Mouse (Mus musculus): ENCODE results near the gene 4930404H24Rik. TPM values are rescaled to one million over a fixed set of nuclear protein-coding genes. Genes with fewer than 3 reads are reported as not detected.
"Not testable (repeated sequence)": the region's sequence is repeated elsewhere in the genome, so short reads cannot be mapped to it uniquely, and the experiment has no call there.

The 4930404H24Rik gene
- total RNA-seq, 2 experiments from 2014 or later: not detected

DNA sequence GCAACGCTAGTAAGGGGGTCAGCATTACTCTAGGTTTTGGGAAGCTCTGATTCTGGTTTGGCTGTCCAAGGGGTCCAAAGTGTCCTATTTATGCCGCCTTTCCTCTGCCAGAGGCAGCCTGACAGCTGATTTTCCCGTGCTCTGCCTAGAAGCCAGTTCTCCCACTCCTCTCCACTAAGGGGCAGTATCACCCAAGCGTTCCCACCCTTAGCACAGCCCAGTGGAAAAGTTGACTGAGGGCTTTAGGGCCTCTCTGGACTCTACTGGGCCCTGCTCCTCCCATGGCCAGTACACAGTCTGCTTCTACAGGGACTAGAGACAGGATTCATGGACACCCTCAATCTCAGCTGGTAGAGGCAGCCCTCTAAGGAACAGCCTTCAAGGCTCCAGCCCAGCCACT is 14.0 kb upstream of the 4930404H24Rik start:
- DNase-seq: peak; percentile 81

GRCm38 (mm10) chr2:153479486-153479885 is 13.1 kb upstream of the 4930404H24Rik start:
- no peak for DNase-seq

- no peak for DNase-seq
Observed at GRCm38 (mm10) chr2:153481108-153481860, 11.3 kb upstream of the 4930404H24Rik start.

DNA sequence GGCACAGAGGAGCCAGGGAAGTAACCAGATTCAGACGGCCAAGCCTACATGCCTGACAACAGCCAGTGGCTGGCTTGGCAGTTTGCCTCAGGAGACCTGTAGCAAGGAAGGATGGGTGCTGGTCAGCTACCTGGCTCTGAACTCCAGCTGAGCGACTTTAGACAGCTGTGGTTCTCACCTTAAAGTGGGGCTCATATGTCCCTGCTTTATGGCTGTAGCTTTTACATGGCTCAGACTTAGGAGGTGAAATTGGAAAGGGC is 10.8 kb upstream of the 4930404H24Rik start:
- DNase-seq: no peak

GRCm38 (mm10) chr2:153483118-153483983 is 9.2 kb upstream of the 4930404H24Rik start:
- DNase-seq: peak; percentile 85

GRCm38 (mm10) chr2:153484071-153484470 is 8.5 kb upstream of the 4930404H24Rik start:
- no peak for DNase-seq

DNA sequence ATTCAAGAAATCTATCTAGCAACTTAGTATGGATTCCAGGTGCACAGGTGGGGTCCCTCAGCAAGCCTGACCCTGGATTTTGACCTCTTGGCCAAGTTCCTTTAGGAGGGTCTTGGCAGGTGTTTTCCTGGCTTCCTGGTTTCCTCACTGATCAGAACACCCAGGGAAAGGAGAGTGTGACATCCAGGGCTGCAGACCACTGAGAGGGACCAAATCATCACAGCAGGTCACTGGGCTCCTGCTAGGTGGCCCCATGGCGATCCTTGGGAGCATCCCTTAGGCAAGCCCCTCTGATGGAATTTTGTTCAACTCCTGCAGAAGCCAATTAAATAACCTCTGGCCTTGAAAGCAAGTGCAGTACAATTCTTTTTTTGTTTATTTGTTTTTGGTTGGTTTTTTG is 2.5 kb upstream of the 4930404H24Rik start:
- no peak for DNase-seq

- peak; percentile 49 for DNase-seq
Observed at GRCm38 (mm10) chr2:153490940-153491339, 1.6 kb upstream of the 4930404H24Rik start.

DNA sequence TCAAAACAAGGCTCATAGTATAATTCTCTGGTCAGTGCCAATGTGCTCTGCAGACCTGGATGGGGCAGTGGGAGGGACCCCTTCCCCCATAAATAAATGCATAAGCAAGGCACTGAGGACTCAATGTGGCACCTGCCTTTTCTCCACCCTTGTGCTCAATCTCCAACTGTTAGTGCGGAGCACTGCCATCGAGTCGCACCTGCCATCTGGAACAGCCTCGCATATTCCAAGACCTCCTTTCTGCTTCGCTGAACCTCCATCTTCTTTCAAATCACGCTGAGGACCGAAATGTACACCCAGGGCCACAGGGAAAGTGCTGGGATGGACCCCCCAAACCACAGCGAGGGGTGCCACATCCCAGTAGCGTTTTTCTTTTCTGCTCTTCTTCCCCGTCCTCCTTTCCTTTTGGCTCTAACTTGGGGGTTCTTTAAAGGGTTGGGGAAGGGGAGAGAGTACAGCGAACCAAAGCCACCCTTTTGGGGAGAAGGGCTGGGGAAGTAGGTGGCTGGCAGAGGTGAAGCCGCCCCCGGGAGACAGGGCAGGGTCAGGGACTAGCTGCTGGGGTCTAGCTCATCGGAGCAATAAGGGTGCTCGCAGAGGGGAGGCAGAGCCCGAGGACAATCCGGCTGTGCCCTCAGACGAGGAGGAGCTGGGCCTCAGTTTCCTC is 945 bp upstream of the 4930404H24Rik start:
- no peak for DNase-seq

DNA sequence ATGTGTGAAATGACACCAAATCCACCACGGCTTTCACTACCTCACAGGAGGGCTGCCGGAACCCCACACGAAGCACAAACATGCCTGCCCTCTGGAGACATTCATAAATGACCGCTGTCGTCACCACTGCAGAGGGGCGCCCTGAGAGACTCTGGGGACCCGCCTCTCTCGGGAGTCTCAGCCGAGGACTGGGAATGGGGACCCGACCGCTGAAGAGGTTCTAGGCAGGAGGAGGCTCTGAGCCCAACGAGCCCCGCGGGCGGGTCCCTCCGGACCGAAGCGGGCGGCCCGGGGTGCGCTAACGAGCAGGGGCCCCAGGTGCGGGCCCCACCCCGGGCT is 442 bp upstream of the 4930404H24Rik start:
- no peak for DNase-seq

GRCm38 (mm10) chr2:153493393-153493731 is 772 bp downstream of the 4930404H24Rik start:
- no peak for DNase-seq

- no peak for DNase-seq
Observed at GRCm38 (mm10) chr2:153493781-153494292, 1.2 kb downstream of the 4930404H24Rik start.

DNA sequence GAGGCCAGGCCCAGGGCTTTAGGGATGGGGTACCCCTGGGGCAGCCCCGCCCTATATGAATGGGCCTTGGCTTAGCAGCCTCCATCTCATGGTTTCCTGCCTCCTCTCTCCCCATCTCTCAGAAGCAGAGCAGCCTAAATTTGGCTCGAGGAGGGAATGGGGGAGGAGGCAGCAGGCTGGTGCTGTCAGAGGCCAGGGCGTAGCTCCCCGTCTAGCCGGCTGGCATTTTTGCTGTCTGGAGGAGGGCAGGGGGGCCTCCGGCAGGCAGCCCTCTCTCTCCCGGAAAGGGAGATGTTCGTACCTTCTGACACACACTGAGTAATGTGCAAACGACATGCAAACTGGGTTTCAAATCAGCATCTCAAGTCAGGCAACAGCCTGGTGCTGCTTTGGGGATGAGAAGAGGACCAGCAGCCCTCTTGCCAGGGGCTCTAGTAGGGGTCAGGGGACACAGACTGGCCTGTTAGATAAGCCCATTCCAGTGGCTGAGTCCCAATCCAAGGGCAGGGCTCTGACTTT is 1.8 kb downstream of the 4930404H24Rik start:
- no peak for DNase-seq

GRCm38 (mm10) chr2:153495391-153495790 is 2.8 kb downstream of the 4930404H24Rik start:
- not testable (repeated sequence) for DNase-seq

DNA sequence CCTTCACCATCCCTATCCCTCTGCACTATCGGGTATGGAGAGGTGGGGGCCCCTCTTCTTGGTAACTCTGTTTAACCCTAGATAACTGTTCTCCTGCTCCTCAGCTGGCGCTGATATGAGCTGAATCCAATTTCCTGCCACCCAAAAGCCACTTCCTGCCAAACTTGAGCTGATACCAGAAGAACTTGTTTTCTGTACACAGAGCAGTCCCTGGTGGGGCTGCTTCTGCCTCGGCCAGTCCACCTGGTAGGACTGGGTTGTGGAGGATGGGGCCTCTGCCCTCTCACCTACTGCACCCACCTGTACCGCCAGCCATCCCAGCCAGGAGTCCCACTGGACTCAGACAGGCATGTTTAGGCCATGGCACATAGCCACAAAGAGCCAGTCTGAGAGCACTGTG is 3.2 kb downstream of the 4930404H24Rik start:
- DNase-seq: no peak

DNA sequence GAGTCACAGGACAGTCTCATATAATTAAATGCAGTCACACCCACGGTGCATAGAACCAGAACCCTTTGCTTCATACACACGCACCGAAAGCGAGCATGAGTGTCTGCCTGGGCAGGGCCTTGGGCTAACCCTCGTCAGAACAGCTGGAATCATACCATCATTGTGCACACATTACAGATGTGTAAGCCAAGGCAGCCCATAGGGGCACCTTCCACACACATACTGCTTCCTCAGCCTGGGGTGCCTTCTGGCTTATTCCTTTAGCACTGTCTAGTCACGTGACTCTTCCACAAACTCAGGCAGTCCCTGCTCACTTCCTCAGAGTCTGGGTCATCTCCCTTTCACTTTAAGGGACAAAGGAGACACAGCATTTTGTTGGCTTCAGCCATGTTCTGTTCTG is 3.7 kb downstream of the 4930404H24Rik start:
- no peak for DNase-seq

DNA sequence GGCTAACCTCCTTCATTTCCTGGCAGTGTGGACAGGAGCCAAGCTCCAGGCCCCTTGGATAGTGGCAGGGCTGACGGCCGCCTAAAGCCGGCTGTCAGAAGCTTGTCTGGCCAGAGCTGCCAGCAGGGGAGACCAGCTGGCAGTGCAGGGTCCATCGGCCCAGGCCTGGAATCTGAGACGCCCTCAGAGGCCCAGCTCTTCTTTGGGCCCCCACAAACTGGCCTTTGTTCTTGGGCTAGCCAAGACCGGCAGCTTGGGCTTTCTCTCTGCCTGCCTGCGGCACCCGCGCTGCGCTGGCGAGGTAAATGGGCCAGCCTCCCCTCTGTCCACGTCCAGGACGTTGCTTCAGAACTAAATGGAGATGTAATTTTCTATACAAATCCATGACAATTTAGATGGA is 4.3 kb downstream of the 4930404H24Rik start:
- no peak for DNase-seq

GRCm38 (mm10) chr2:153499154-153499553 is 6.6 kb downstream of the 4930404H24Rik start:
- DNase-seq: no peak

GRCm38 (mm10) chr2:153506385-153506784 is 13.8 kb downstream of the 4930404H24Rik start:
- no peak for DNase-seq

DNA sequence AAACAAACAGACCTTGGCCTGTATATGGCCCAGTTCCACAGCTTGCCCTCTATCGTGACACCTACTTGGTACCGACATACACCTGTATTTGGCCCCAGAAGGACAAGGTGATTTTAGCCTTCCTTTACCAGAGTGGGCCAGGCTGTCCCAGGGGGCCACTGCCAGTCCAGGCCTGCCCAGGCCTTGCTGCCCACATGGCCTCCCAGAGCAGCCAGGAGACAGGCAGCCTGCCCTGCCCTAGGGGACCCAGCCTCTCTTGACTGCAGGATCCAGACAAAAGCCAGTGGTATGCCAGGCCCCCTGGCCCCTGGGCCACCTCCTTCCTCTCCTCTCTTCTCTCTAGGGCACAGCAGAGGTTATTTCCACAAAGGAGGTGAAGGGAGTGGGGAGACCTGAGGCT is 15.4 kb downstream of the 4930404H24Rik start:
- no peak for DNase-seq

GRCm38 (mm10) chr2:153508405-153508804 is 15.8 kb downstream of the 4930404H24Rik start:
- DNase-seq: no peak

DNA sequence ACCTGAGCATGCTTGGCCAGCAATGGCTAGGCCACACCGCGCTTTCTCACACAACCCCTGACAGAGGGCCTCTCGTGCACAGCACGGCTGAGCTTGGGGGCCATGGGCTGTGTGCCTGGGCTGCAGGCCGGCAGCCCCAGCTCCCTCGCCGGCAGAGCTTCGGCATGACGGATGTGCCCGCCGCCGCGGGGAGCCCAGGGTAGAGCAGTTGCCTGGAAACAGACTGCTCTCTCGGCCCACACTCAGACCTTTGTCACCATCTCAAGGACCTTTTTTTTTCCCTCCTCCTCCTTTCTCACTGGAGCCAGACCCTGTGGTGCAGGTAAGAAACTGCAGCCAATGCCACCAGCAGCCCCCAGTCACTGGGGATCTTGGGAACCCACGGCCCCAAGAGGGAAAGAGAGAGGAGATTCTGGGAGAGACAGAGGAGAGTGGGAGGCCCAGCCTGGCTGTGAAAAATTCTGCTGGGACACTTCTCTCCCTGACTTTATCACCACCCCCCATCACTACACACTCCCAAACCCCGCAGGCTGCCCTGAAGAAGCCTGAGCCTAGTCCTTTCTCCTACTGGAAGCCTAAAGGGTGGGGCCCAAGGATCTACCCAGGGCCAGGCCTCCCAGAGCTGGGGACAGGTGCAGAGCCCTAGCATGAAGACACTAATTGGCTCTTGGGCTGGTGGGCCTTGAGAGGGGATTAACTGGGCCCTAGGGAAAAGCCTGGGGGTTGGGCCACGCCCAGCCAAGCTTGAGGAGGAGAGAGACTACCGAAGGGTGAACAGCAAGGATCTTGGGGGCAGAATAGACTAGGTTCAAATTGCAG is 16.8 kb downstream of the 4930404H24Rik start:
- peak; percentile 69 for DNase-seq

Data from adrenal gland, postnatal 10 days (tissue).